Mouse (Mus musculus) forebrain, embryonic 15.5 days (tissue): ENCODE data around the gene Polr3g. TPM values are rescaled to one million over a fixed set of nuclear protein-coding genes. Genes with fewer than 3 reads are reported as not detected.
"Not testable (repeated sequence)": the region's sequence is repeated elsewhere in the genome, so short reads cannot be mapped to it uniquely, and the experiment has no call there.

Experiments
- ATAC-seq: fragments of 200-750 bp; cut with Nextera tagmentation; replicated peaks from 2 replicates; pipeline ENCODE4 v1.8.0; 2017; ENCODE audit warnings: mild to moderate bottlenecking, moderate TSS enrichment, moderate library complexity
- H3K27ac ChIP-seq: fragments of 300-500 bp; sonication (generic); replicated peaks from 2 replicates; pipeline ENCODE4 v1.5.1; 2015; ENCODE audit warnings: mild to moderate bottlenecking, inconsistent platforms
- H3K27me3 ChIP-seq: fragments of 300-500 bp; sonication (generic); 2 replicates; pipeline ENCODE4 v1.6.1; 2015; ENCODE audit warnings: inconsistent platforms
- H3K36me3 ChIP-seq: fragments of 300-500 bp; sonication (generic); 2 replicates; pipeline ENCODE4 v1.6.1; 2015; ENCODE audit warnings: mild to moderate bottlenecking, inconsistent platforms
- H3K4me1 ChIP-seq: fragments of 300-500 bp; sonication (generic); 2 replicates; pipeline ENCODE4 v1.6.1; 2015; ENCODE audit warnings: inconsistent platforms
- H3K4me2 ChIP-seq: fragments of 300-500 bp; sonication (generic); replicated peaks from 2 replicates; pipeline ENCODE4 v1.6.1; 2015; ENCODE audit warnings: mild to moderate bottlenecking, inconsistent platforms
- H3K4me3 ChIP-seq: fragments of 300-500 bp; sonication (generic); 2 replicates; pipeline ENCODE4 v1.5.1; 2015; ENCODE audit warnings: mild to moderate bottlenecking, inconsistent platforms
- H3K9ac ChIP-seq: fragments of 300-500 bp; sonication (generic); replicated peaks from 2 replicates; pipeline ENCODE4 v1.6.1; 2015; ENCODE audit warnings: mild to moderate bottlenecking, inconsistent platforms
- H3K9me3 ChIP-seq: fragments of 300-500 bp; sonication (generic); 2 replicates; pipeline ENCODE4 v1.6.1; 2016; ENCODE audit warnings: inconsistent platforms
- WGBS: fragments of 180-500 bp; shearing (Covaris S2); methylation state at CpG from one replicate; pipeline ENCODE4 v1.1.7; 2015; ENCODE audit warnings: mixed read lengths; 5-methylcytosine and 5-hydroxymethylcytosine counted together
- polyA plus RNA-seq: library from polyadenylated mRNA; unstranded; fragments of >200 nt; fragmentation: Nextera tagmentation; extraction: Ambion mirVana; gene quantifications from 2 replicates; pipeline ENCODE4 v1.2.1, GENCODE M21; 2015

Polr3g gene
- polyA plus RNA-seq, result 3.8 and 4.0 TPM in 2 replicates

GRCm38 (mm10) chr13:81710775-81711545 lies at the start of gene Polr3g, which contains the start of gene Mblac2:
Gene Polr3g (minus strand): TSS chr13:81711013.
Gene Mblac2 (plus strand): TSS chr13:81711341.
- ATAC-seq, result peak; percentile 97
- peaks cover 21% of the 10 kb centered on the region for H3K4me1 ChIP-seq
- peak within 1 kb of the TSS; percentile 93 for H3K4me2 ChIP-seq
- no peaks in the 10 kb centered on the region for H3K9me3 ChIP-seq
- H3K36me3 ChIP-seq, result no peaks in the 10 kb centered on the region
- H3K27me3 ChIP-seq, result no peaks in the 10 kb centered on the region
- H3K9ac ChIP-seq, result peak within 1 kb of the TSS; percentile 74
- WGBS, result under 1% methylated on average over 60 of the region's 61 CpGs
- peak within 1 kb of the TSS; percentile 90 for H3K27ac ChIP-seq
- H3K4me3 ChIP-seq, result peak within 1 kb of the TSS; percentile 89

GRCm38 (mm10) chr13:81760379-81760778 lies 49.6 kb upstream of the Polr3g start:
- WGBS, result 25% methylated on average over 3 of the region's 3 CpGs
- Histone ChIP-seq H3K4me2 (no peak overlapping the region), H3K4me1 (no peaks in the 10 kb centered on the region), H3K9ac (no peak overlapping the region), H3K9me3 (no peaks in the 10 kb centered on the region), H3K27ac (no peak overlapping the region), H3K27me3 (no peaks in the 10 kb centered on the region), H3K4me3 (no peak overlapping the region), H3K36me3 (no peaks in the 10 kb centered on the region)
- ATAC-seq, result peak; percentile 47

- no peaks in the 10 kb centered on the region for H3K36me3 ChIP-seq
- 83% methylated on average over 5 of the region's 5 CpGs for WGBS
- H3K4me1 ChIP-seq, result no peaks in the 10 kb centered on the region
- no peak overlapping the region for H3K4me2 ChIP-seq
- ATAC-seq, result no peak
- H3K9ac ChIP-seq, result no peak overlapping the region
- no peaks in the 10 kb centered on the region for H3K27me3 ChIP-seq
- H3K4me3 ChIP-seq, result no peak overlapping the region
- no peak overlapping the region for H3K27ac ChIP-seq
- no peaks in the 10 kb centered on the region for H3K9me3 ChIP-seq
These were observed 46.3 kb upstream of the Polr3g start for GRCm38 (mm10) chr13:81757058-81757660.

- ATAC-seq, result no peak
- Histone ChIP-seq H3K4me1 (no peaks in the 10 kb centered on the region), H3K27ac (no peak overlapping the region), H3K27me3 (no peaks in the 10 kb centered on the region), H3K4me2 (no peak overlapping the region), H3K36me3 (no peaks in the 10 kb centered on the region), H3K4me3 (no peak overlapping the region), H3K9me3 (no peaks in the 10 kb centered on the region), H3K9ac (no peak overlapping the region)
- 94% methylated on average over 1 of the region's 1 CpGs for WGBS
These were observed 44.5 kb upstream of the Polr3g start for GRCm38 (mm10) chr13:81755324-81755723.

- H3K27ac ChIP-seq, result no peak overlapping the region
- H3K4me2 ChIP-seq, result no peak overlapping the region
- no peak overlapping the region for H3K9ac ChIP-seq
- no peaks in the 10 kb centered on the region for H3K4me1 ChIP-seq
- no peaks in the 10 kb centered on the region for H3K9me3 ChIP-seq
- no peaks in the 10 kb centered on the region for H3K36me3 ChIP-seq
- no peak for ATAC-seq
- H3K27me3 ChIP-seq, result no peaks in the 10 kb centered on the region
- no peak overlapping the region for H3K4me3 ChIP-seq
These were observed 44.1 kb upstream of the Polr3g start for GRCm38 (mm10) chr13:81754878-81755277.

GRCm38 (mm10) chr13:81744092-81744396 lies 33.2 kb upstream of the Polr3g start:
- H3K9ac ChIP-seq, result no peak overlapping the region
- no peak overlapping the region for H3K27ac ChIP-seq
- no peaks in the 10 kb centered on the region for H3K4me1 ChIP-seq
- H3K36me3 ChIP-seq, result no peaks in the 10 kb centered on the region
- no peaks in the 10 kb centered on the region for H3K27me3 ChIP-seq
- H3K4me3 ChIP-seq, result no peak overlapping the region
- no peak for ATAC-seq
- no peaks in the 10 kb centered on the region; the same call in 1 of the 2 replicates for H3K9me3 ChIP-seq
- no peak overlapping the region for H3K4me2 ChIP-seq
- WGBS, result 44% methylated on average over 2 of the region's 2 CpGs

GRCm38 (mm10) chr13:81743391-81744091 lies 32.7 kb upstream of the Polr3g start:
- Histone ChIP-seq H3K36me3 (no peaks in the 10 kb centered on the region), H3K9ac (no peak overlapping the region), H3K4me3 (no peak overlapping the region), H3K27ac (no peak overlapping the region), H3K4me2 (no peak overlapping the region), H3K9me3 (no peaks in the 10 kb centered on the region; the same call in 1 of the 2 replicates), H3K4me1 (no peaks in the 10 kb centered on the region), H3K27me3 (no peaks in the 10 kb centered on the region)
- no peak for ATAC-seq
- 41% methylated on average over 10 of the region's 10 CpGs for WGBS

GRCm38 (mm10) chr13:81740898-81741297 lies 30.1 kb upstream of the Polr3g start:
- Histone ChIP-seq H3K4me3 (no peak overlapping the region), H3K4me1 (no peaks in the 10 kb centered on the region), H3K27ac (no peak overlapping the region), H3K27me3 (no peaks in the 10 kb centered on the region), H3K9me3 (no peaks in the 10 kb centered on the region), H3K9ac (no peak overlapping the region), H3K36me3 (no peaks in the 10 kb centered on the region), H3K4me2 (no peak overlapping the region)
- 54% methylated on average over 3 of the region's 3 CpGs for WGBS
- ATAC-seq, result no peak

GRCm38 (mm10) chr13:81736606-81737005 lies 25.8 kb upstream of the Polr3g start:
- Histone ChIP-seq H3K4me3 (no peak overlapping the region), H3K36me3 (no peaks in the 10 kb centered on the region), H3K9me3 (no peaks in the 10 kb centered on the region), H3K4me2 (no peak overlapping the region), H3K27me3 (no peaks in the 10 kb centered on the region), H3K4me1 (no peaks in the 10 kb centered on the region), H3K27ac (no peak overlapping the region), H3K9ac (no peak overlapping the region)
- ATAC-seq, result no peak
- WGBS, result 91% methylated on average over 5 of the region's 5 CpGs

- no peak for ATAC-seq
- 96% methylated on average over 1 of the region's 1 CpGs for WGBS
These were observed 19.5 kb upstream of the Polr3g start for GRCm38 (mm10) chr13:81730362-81730761.

GRCm38 (mm10) chr13:81729102-81729501 lies 18.3 kb upstream of the Polr3g start:
- ATAC-seq, result no peak
- H3K36me3 ChIP-seq, result no peaks in the 10 kb centered on the region
- 88% methylated on average over 4 of the region's 4 CpGs for WGBS
- no peak overlapping the region for H3K27ac ChIP-seq
- H3K4me2 ChIP-seq, result no peak overlapping the region
- no peak overlapping the region for H3K9ac ChIP-seq
- H3K4me3 ChIP-seq, result no peak overlapping the region
- H3K27me3 ChIP-seq, result no peaks in the 10 kb centered on the region
- H3K4me1 ChIP-seq, result no peaks in the 10 kb centered on the region
- H3K9me3 ChIP-seq, result no peaks in the 10 kb centered on the region

More at GRCm38 (mm10) chr13:81730362-81730761, 19.5 kb upstream of the Polr3g start:
- Histone ChIP-seq H3K36me3 (no peaks in the 10 kb centered on the region), H3K27ac (no peak overlapping the region), H3K9me3 (no peaks in the 10 kb centered on the region), H3K4me1 (no peaks in the 10 kb centered on the region), H3K4me3 (no peak overlapping the region), H3K4me2 (no peak overlapping the region), H3K27me3 (no peaks in the 10 kb centered on the region), H3K9ac (no peak overlapping the region)

GRCm38 (mm10) chr13:81728141-81728540 lies 17.3 kb upstream of the Polr3g start:
- 58% methylated on average over 12 of the region's 12 CpGs for WGBS

More at GRCm38 (mm10) chr13:81728141-81728540, 17.3 kb upstream of the Polr3g start:
- not testable (repeated sequence) for H3K4me1 ChIP-seq, H3K4me2 ChIP-seq, H3K4me3 ChIP-seq, H3K9me3 ChIP-seq, H3K27me3 ChIP-seq, ATAC-seq, H3K27ac ChIP-seq, H3K9ac ChIP-seq, H3K36me3 ChIP-seq
